Mouse (Mus musculus) intestine, embryonic 15.5 days (tissue): ENCODE data around the gene Acvr1b. TPM values are rescaled to one million over a fixed set of nuclear protein-coding genes. Genes with fewer than 3 reads are reported as not detected.

Source experiments
- ATAC-seq: fragments of 200-750 bp; cut with Nextera tagmentation; 2 replicates; pipeline ENCODE4 v1.8.0; 2017; ENCODE audit warnings: moderate TSS enrichment, moderate library complexity
- H3K27ac ChIP-seq: fragments of 300-500 bp; sonication (generic); 2 replicates; pipeline ENCODE4 v1.5.1; 2015; ENCODE audit warnings: mild to moderate bottlenecking, inconsistent platforms
- H3K27me3 ChIP-seq: fragments of 300-500 bp; sonication (generic); replicated peaks from 2 replicates; pipeline ENCODE4 v1.6.1; 2015; ENCODE audit warnings: inconsistent platforms
- H3K36me3 ChIP-seq: fragments of 300-500 bp; sonication (generic); 2 replicates; pipeline ENCODE4 v1.6.1; 2015; ENCODE audit warnings: inconsistent platforms
- H3K4me1 ChIP-seq: fragments of 300-500 bp; sonication (generic); replicated peaks from 2 replicates; pipeline ENCODE4 v1.6.1; 2015; ENCODE audit warnings: inconsistent platforms
- H3K4me2 ChIP-seq: fragments of 300-500 bp; sonication (generic); replicated peaks from 2 replicates; pipeline ENCODE4 v1.6.1; 2015; ENCODE audit warnings: mild to moderate bottlenecking, inconsistent platforms
- H3K4me3 ChIP-seq: fragments of 300-500 bp; sonication (generic); replicated peaks from 2 replicates; pipeline ENCODE4 v1.5.1; 2015; ENCODE audit warnings: inconsistent platforms
- H3K9ac ChIP-seq: fragments of 300-500 bp; sonication (generic); 2 replicates; pipeline ENCODE4 v1.6.1; 2015; ENCODE audit warnings: inconsistent platforms
- H3K9me3 ChIP-seq: fragments of 300-500 bp; sonication (generic); 2 replicates; pipeline ENCODE4 v1.6.1; 2016; ENCODE audit warnings: inconsistent platforms
- WGBS: fragments of 180-500 bp; shearing (Covaris S2); methylation state at CpG from one replicate; pipeline ENCODE4 v1.1.7; 2015; 5-methylcytosine and 5-hydroxymethylcytosine counted together
- polyA plus RNA-seq: library from polyadenylated mRNA; unstranded; fragments of >200 nt; fragmentation: Nextera tagmentation; extraction: Ambion mirVana; gene quantifications from 2 replicates; pipeline ENCODE4 v1.2.1, GENCODE M21; 2015

Gene Acvr1b
- polyA plus RNA-seq, 1 experiment from 2014 or later: 9.3 TPM

GRCm38 (mm10) chr15:101251930-101252329, 78.1 kb downstream of the Acvr1b start:
- H3K27ac ChIP-seq: no peak overlapping the region
- 87% methylated on average over 5 of the region's 5 CpGs for WGBS
- peaks cover 21% of the 10 kb centered on the region for H3K4me1 ChIP-seq
- H3K4me3 ChIP-seq: no peak overlapping the region
- H3K36me3 ChIP-seq: no peaks in the 10 kb centered on the region
- no peaks in the 10 kb centered on the region for H3K9me3 ChIP-seq
- no peak overlapping the region for H3K9ac ChIP-seq
- no peak overlapping the region for H3K4me2 ChIP-seq
- ATAC-seq: no peak
- H3K27me3 ChIP-seq: no peaks in the 10 kb centered on the region

- 72% methylated on average over 6 of the region's 6 CpGs for WGBS
- Histone ChIP-seq H3K4me3 (no peak overlapping the region), H3K9me3 (no peaks in the 10 kb centered on the region)
Measured at GRCm38 (mm10) chr15:101252614-101253013, 78.7 kb downstream of the Acvr1b start.

GRCm38 (mm10) chr15:101253563-101253885, 79.7 kb downstream of the Acvr1b start:
- Histone ChIP-seq H3K27ac (no peak overlapping the region; the same call in 1 of the 2 replicates), H3K9me3 (no peaks in the 10 kb centered on the region)
- peak; percentile 16 for ATAC-seq

More at GRCm38 (mm10) chr15:101252614-101253013, 78.7 kb downstream of the Acvr1b start:
- H3K4me1 ChIP-seq: peaks cover 17% of the 10 kb centered on the region
- no peak overlapping the region for H3K27ac ChIP-seq
- H3K9ac ChIP-seq: no peak overlapping the region
- no peak for ATAC-seq
- no peaks in the 10 kb centered on the region for H3K27me3 ChIP-seq
- H3K4me2 ChIP-seq: no peak overlapping the region
- no peaks in the 10 kb centered on the region for H3K36me3 ChIP-seq

GRCm38 (mm10) chr15:101253886-101254795, 80.3 kb downstream of the Acvr1b start, which contains the start of gene Nr4a1:
Gene Nr4a1 (plus strand): TSS chr15:101254269.
- H3K27me3 ChIP-seq: no peaks in the 10 kb centered on the region
- 2% methylated on average over 80 of the region's 82 CpGs for WGBS
- H3K4me1 ChIP-seq: peaks cover 9% of the 10 kb centered on the region; the same call in 1 of the 2 replicates
- H3K36me3 ChIP-seq: no peaks in the 10 kb centered on the region
- H3K9me3 ChIP-seq: no peaks in the 10 kb centered on the region
- peak within 1 kb of the TSS; percentile 70 for H3K9ac ChIP-seq
- peak; percentile 81 for ATAC-seq
- peak within 1 kb of the TSS; percentile 63 for H3K4me3 ChIP-seq
- H3K4me2 ChIP-seq: peak within 1 kb of the TSS; percentile 95
- H3K27ac ChIP-seq: peak within 1 kb of the TSS; percentile 40; the same call in 1 of the 2 replicates

More at GRCm38 (mm10) chr15:101253563-101253885, 79.7 kb downstream of the Acvr1b start:
- H3K4me1 ChIP-seq: peaks cover 13% of the 10 kb centered on the region; the same call in 1 of the 2 replicates
- H3K27me3 ChIP-seq: no peaks in the 10 kb centered on the region
- no peaks in the 10 kb centered on the region for H3K36me3 ChIP-seq
- H3K4me2 ChIP-seq: peak overlapping the region; percentile 95
- H3K9ac ChIP-seq: peak overlapping the region; percentile 70
- 33% methylated on average over 3 of the region's 3 CpGs for WGBS
- H3K4me3 ChIP-seq: peak overlapping the region; percentile 63

- Histone ChIP-seq H3K27ac (no peak overlapping the region), H3K27me3 (no peaks in the 10 kb centered on the region), H3K36me3 (no peaks in the 10 kb centered on the region), H3K4me3 (no peak overlapping the region), H3K9ac (no peak overlapping the region), H3K9me3 (no peaks in the 10 kb centered on the region), H3K4me1 (peaks cover 21% of the 10 kb centered on the region), H3K4me2 (no peak overlapping the region)
- 89% methylated on average over 7 of the region's 7 CpGs for WGBS
- ATAC-seq: no peak
Measured at GRCm38 (mm10) chr15:101255842-101256462, 82.1 kb downstream of the Acvr1b start.

- Histone ChIP-seq H3K27me3 (no peaks in the 10 kb centered on the region), H3K36me3 (no peaks in the 10 kb centered on the region), H3K4me3 (no peak overlapping the region), H3K4me2 (no peak overlapping the region), H3K27ac (no peak overlapping the region), H3K9ac (no peak overlapping the region), H3K9me3 (no peaks in the 10 kb centered on the region), H3K4me1 (peaks cover 27% of the 10 kb centered on the region)
- 78% methylated on average over 14 of the region's 14 CpGs for WGBS
- ATAC-seq: no peak
Measured at GRCm38 (mm10) chr15:101256463-101257206, 82.8 kb downstream of the Acvr1b start.

- no peak overlapping the region for H3K27ac ChIP-seq
- no peak overlapping the region for H3K4me2 ChIP-seq
- no peak overlapping the region for H3K9ac ChIP-seq
- no peaks in the 10 kb centered on the region for H3K9me3 ChIP-seq
- peaks cover 38% of the 10 kb centered on the region for H3K4me1 ChIP-seq
- no peaks in the 10 kb centered on the region for H3K27me3 ChIP-seq
- no peak overlapping the region for H3K4me3 ChIP-seq
- ATAC-seq: no peak
- 84% methylated on average over 11 of the region's 11 CpGs for WGBS
- no peaks in the 10 kb centered on the region for H3K36me3 ChIP-seq
Measured at GRCm38 (mm10) chr15:101258420-101258819, 84.6 kb downstream of the Acvr1b start.

GRCm38 (mm10) chr15:101259922-101260321, 86.1 kb downstream of the Acvr1b start:
- Histone ChIP-seq H3K4me3 (no peak overlapping the region), H3K27me3 (no peaks in the 10 kb centered on the region), H3K36me3 (no peaks in the 10 kb centered on the region), H3K9me3 (no peaks in the 10 kb centered on the region), H3K27ac (peak overlapping the region; percentile 89), H3K9ac (no peak overlapping the region), H3K4me2 (no peak overlapping the region), H3K4me1 (peaks cover 30% of the 10 kb centered on the region)
- ATAC-seq: no peak
- 70% methylated on average over 3 of the region's 3 CpGs for WGBS

GRCm38 (mm10) chr15:101260387-101260786, 86.5 kb downstream of the Acvr1b start:
- ATAC-seq: no peak
- Histone ChIP-seq H3K27me3 (no peaks in the 10 kb centered on the region), H3K4me3 (no peak overlapping the region), H3K4me1 (peaks cover 29% of the 10 kb centered on the region), H3K4me2 (0 out of 2 replicates have a peak overlapping the region, but pooled peaks have one; percentile 5), H3K36me3 (no peaks in the 10 kb centered on the region), H3K9ac (no peak overlapping the region), H3K27ac (peak overlapping the region; percentile 89), H3K9me3 (no peaks in the 10 kb centered on the region)
- 38% methylated on average over 10 of the region's 10 CpGs for WGBS

GRCm38 (mm10) chr15:101260874-101261622, 87.2 kb downstream of the Acvr1b start:
- peak overlapping the region; percentile 15; the same call in 1 of the 2 replicates for H3K4me2 ChIP-seq
- ATAC-seq: 0 out of 2 replicates have a peak, but pooled peaks have one; percentile 36
- no peak overlapping the region for H3K4me3 ChIP-seq

GRCm38 (mm10) chr15:101262502-101262901, 88.6 kb downstream of the Acvr1b start:
- H3K9ac ChIP-seq: no peak overlapping the region
- H3K4me1 ChIP-seq: peaks cover 46% of the 10 kb centered on the region

More at GRCm38 (mm10) chr15:101260874-101261622, 87.2 kb downstream of the Acvr1b start:
- Histone ChIP-seq H3K27ac (peak overlapping the region; percentile 89), H3K9ac (no peak overlapping the region), H3K27me3 (no peaks in the 10 kb centered on the region), H3K4me1 (peaks cover 34% of the 10 kb centered on the region), H3K9me3 (no peaks in the 10 kb centered on the region), H3K36me3 (no peaks in the 10 kb centered on the region)
- 39% methylated on average over 13 of the region's 13 CpGs for WGBS

More at GRCm38 (mm10) chr15:101262502-101262901, 88.6 kb downstream of the Acvr1b start:
- H3K27me3 ChIP-seq: no peaks in the 10 kb centered on the region
- no peak overlapping the region for H3K27ac ChIP-seq
- H3K4me2 ChIP-seq: no peak overlapping the region
- ATAC-seq: no peak
- WGBS: 54% methylated on average over 5 of the region's 5 CpGs
- no peaks in the 10 kb centered on the region for H3K9me3 ChIP-seq
- no peaks in the 10 kb centered on the region for H3K36me3 ChIP-seq
- H3K4me3 ChIP-seq: no peak overlapping the region
